Mouse (Mus musculus): ENCODE data around the gene Rab34.
A peak's percentile ranks its signal among the peaks of the same experiment; 100 is the strongest.

Gene Rab34

GRCm38 (mm10) chr11:78188331-78189233 lies at the start of gene Rab34:
Gene Rab34, plus strand, starts transcription at chr11:78188430.
- DNase-seq (ENCODE audit: low spot score) = peak; percentile 85

- no peak for DNase-seq (ENCODE audit: low spot score)
These were observed 47.6 kb upstream of the Rab34 start for GRCm38 (mm10) chr11:78140665-78141064.

GRCm38 (mm10) chr11:78143520-78143919 lies 44.7 kb upstream of the Rab34 start:
- no peak for DNase-seq (ENCODE audit: low spot score)

DNA sequence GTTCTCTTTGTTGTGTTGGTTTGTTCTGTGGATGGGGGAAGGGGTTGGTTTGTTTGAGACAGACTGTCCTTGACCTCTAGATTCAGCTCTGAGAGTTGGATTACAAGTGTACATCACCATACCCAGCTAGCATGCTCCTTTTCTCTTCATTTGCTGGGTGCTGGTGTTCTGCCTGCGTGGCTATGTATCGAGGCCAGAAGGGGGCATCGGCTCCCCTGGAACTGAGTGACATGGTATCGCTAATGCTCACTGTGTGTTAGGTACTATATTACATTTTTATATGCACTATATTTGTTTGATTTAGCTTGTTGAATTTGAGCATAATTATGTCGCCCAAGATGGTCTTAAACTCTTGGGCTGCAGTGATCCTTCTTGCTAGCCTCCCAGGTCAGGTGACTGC lies 42.1 kb upstream of the Rab34 start:
- DNase-seq (ENCODE audit: low spot score) = no peak

GRCm38 (mm10) chr11:78146707-78147543 lies 41.3 kb upstream of the Rab34 start:
- no peak for DNase-seq (ENCODE audit: low spot score)

DNA sequence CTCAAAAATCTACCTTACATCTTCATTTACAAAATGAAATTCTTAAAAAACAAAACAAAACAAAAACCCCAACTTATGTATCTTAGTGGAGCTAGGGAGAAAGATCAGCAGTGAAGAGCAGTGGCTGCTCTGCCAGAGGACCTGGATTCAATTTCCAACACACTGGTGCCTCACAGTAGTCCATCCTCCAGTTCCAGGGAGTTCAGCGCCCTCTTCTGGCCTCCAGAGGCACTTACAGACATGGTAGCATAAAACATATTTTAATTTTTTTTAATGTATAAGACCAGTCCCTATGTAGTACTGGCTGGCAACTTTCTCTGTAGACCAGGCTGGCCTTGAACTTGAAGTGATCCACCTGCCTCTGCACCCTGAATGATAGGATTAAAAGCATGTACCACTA lies 37.1 kb upstream of the Rab34 start:
- no peak for DNase-seq (ENCODE audit: low spot score)

DNA sequence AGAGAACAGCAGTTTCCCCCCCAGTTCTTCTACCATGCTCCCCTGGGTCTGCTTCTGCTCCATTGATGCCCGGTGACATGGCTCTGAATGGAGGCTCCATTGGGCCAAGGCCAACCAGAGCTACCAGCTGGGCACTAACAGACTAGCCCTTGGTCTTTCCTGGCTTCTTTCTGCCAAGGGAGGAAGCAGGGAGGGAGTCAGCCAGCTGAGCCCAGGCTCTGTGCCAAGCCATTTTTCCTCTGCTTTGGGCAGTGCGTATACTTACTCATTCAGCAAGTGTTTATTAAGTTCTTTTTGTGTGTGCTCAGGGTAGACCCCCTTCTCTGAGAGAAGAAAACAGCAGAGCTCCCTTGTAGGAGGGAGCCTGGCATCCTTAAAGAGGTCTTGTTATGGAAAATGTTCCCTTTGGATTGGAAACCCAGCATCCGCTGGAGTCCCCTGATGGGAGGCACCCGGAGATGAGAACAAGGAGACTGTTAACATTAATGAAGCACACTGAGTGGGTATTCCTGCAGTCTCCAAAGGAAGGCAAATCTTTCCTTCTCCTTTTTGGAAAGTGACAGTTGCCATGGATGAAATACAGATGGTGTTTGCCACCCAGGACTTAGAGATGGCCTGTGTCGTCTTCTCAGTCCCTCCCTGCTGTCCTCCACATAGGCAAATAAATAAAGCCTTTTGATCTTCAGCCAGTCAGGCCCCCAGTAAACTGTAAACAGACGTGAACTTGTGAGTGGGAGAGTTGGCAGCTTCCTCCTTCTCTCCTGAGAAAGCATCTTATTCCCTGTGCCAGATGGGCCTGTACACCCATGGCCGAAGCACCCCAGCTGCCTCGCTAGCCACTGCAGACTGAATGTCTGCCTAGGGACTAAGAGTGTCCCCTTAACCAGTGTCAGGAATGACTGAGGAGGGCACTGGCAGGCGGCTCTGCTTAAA lies 35.7 kb upstream of the Rab34 start:
- peak; percentile 62 for DNase-seq (ENCODE audit: low spot score)

GRCm38 (mm10) chr11:78153778-78154177 lies 34.5 kb upstream of the Rab34 start:
- DNase-seq (ENCODE audit: low spot score) = no peak

GRCm38 (mm10) chr11:78155674-78156073 lies 32.6 kb upstream of the Rab34 start:
- DNase-seq (ENCODE audit: low spot score) = no peak

DNA sequence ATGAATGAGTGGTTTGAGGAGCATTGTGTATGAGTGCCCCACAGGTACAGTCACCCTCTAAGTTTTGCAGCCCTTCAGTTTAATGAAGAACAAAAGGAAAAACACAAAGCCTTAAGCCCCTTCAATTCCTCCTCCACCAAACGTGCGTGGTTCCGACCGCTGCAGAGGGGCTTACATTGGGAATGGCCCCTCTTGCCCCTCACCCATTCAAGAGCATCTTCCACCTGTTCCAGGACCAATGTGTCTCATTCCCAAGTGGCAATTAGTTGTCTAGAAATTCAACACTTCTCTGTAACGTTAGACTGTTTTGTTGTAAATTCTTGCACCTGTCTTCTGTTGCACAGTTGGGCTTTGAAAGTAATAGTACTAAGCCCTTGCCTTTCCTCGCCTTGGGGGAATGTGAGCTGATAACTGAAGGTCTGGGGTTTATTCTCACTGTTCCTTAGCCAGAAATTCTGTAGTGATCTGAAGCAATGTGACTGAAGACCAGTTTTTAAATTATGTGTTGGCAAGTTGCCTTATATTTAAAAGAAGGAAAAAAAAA lies 32.0 kb upstream of the Rab34 start:
- no peak for DNase-seq (ENCODE audit: low spot score)

DNA sequence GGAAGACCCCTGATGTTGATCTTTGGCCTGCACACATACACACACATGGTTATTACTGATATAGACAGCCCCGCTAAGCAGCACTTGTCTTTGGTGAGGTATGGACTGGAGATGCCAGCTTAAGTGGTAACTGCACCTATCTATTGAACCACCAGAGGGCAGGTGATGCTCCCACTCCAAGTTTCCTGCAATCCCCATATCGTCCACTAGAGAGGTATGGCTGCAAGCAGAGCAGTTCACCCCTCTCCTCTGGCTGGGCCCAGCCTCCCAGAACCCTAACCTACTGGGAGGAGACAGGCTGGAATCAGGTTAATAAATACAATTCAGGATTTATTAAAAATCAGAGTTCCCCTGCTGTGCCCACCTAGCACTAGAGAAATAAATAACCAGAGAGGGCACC lies 29.1 kb upstream of the Rab34 start:
- peak; percentile 61 for DNase-seq (ENCODE audit: low spot score)

DNA sequence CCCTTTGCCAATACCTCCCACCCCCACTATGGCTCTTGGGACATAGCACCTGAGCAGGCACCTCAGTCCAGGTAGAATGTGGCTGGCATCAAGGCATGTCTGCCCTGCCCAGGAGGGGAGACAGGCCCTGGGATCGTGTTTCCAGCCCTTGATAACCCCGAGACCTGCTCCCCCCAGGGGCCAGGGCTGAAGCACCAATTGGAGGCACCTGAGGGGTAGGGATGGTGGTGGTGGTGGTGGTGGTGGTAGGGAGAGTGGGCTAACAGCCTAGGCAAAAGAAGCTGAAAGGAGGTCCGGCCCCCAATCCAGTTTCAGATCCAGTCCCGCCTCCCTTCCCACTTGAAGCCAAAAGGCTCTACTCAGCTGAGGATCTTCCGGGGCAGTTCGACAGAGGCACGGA lies 28.7 kb upstream of the Rab34 start:
- no peak for DNase-seq (ENCODE audit: low spot score)

GRCm38 (mm10) chr11:78160171-78160570 lies 28.1 kb upstream of the Rab34 start:
- no peak for DNase-seq (ENCODE audit: low spot score)

DNA sequence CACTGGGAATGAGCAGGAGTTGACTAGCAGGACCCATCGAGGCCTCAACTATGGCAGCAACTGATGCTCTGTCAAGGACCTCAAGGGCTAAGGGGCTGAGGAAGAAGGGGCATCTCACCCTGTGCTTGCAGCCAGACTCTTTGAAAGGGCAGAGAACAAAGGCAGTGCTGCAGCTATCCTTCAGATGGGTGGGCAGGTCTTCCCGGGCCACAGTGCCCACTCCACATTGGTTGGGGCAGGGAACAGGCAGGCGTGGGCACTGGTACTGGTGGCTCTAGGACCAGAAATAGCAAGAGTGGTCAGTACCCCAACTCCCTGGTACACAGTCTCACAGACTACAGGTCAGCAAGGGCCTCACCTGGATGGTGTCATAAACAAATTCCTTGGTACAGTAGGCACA lies 27.6 kb upstream of the Rab34 start:
- no peak for DNase-seq (ENCODE audit: low spot score)

GRCm38 (mm10) chr11:78161169-78161568 lies 27.1 kb upstream of the Rab34 start:
- no peak for DNase-seq (ENCODE audit: low spot score)

DNA sequence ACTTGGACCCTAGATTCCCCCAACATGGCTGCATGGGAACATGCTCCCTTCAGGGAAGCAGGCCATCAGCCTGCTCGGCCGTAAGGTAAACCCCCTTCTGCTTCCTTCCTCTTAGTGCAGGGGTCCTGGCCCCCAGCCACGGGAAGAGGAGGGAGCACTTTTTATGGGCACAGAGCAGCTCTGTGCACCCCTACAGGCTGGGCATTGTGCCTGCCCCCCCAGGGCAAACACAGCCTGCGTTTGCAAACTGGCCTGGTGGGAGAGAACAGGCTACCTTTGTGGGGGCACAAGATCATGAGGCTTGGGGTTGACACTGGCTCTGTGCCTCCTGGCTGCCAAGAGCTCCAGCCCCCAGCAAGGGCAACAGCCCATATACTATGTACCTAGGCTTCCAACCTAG lies 26.3 kb upstream of the Rab34 start:
- no peak for DNase-seq (ENCODE audit: low spot score)

- no peak for DNase-seq (ENCODE audit: low spot score)
These were observed 25.7 kb upstream of the Rab34 start for GRCm38 (mm10) chr11:78162504-78162903.

DNA sequence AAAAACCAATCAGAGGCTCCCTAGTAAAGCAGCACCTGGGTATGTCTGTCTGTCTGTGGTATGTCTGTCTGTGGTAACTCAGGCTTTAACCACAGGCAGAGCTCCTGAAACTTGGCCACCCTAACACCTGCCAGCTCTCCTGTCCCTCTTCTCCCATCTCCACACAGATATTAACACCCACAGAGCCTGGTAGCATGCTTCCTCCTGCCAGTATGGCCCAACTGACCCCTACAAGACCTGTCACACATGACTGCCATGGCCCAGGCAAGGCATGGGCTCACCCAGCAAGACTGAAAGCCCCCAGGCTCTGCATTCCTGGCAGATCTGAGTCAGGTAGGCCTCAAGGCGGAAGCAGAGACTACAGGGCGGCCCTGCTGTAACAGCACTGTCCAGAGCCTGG lies 25.2 kb upstream of the Rab34 start:
- DNase-seq (ENCODE audit: low spot score) = no peak

DNA sequence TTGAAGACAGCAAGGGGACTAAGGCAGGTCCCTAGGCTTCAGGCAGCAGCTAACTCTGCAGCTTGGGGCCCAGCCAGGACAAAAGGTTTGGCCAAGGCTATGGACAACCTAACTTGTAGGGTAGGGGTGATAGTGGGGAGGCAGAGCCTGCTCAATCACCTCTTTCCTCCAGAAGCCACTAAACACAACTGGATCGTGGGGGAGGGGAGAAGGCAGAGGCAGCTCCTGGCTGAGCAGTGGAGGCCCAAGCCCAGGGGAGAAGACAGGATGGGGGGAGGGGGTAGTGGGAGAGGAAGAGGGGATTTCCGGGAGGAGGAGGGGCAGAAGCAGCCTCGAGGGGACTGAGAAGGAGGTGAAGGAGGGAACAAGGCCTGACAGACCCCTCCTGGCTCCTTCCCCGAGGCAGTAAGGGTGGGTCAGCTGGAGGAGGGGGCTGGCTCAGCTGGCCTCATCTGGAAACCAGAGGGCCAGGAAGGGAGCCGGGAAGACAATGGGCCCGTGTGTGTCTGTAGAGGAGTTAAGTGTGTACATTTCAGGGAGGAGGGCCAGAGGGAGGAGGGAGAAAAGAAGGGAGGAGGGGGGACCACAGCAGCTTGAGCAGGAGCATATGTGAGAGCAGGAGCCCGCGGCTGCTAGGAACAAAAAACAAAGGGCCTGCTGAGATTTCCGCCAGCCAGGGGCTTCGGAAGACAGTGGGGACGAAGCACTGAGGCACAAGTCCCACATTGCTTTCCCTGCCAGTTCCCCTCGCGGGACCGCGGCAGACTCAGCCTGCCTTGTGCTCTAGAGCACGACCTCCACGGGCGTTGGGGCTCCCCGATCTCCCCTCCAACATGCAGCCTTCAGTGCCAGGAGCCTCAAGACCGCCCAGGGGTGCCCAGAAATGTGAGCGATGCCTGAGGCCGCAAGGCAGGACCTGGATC lies 24.3 kb upstream of the Rab34 start:
- DNase-seq (ENCODE audit: low spot score) = peak; percentile 68

DNA sequence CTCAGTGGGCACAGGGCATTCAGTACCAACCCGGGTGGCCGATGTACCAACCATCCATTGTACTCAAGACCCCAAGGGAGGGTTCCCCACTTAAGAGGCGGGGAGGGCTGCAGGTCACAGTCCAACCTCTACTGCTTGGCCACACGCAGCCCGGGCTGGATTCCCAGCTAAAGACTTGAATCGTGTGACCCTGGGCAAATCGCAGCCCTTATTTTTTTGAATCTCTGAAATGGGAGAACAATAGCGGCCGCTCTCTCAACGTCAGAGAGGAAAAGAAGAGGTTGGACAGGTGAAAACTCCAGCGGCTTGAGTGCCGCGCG lies 23.7 kb upstream of the Rab34 start:
- no peak for DNase-seq (ENCODE audit: low spot score)

Data from ovary, postnatal 36 days (tissue).